Mouse (Mus musculus): ENCODE data around the gene Rnf208. TPM values are rescaled to one million over a fixed set of nuclear protein-coding genes. Genes with fewer than 3 reads are reported as not detected.
A peak's percentile ranks its signal among the peaks of the same experiment; 100 is the strongest.

Gene Rnf208
- polyA plus RNA-seq, 1 experiment from 2014 or later, result 3.7 TPM

DNA sequence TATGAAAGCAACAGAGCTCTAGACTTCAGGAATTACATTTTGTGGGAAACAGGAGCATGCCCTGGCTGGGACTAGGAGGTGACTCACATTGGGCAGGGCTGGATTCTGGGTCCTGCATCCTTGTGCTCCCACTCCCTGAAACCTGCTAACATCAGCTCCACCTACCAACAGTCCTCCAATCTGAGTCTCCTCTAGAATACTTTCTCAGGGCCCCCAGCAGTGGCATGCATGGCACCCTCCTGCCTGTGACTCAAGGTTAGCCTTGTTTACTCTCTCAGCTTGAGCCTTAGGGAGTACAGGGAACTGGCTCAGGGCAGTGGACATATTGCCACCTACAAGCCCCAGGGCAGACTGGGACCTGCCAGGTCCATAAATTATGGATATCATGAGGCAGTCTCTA lies 3.9 kb upstream of the Rnf208 start:
- Histone ChIP-seq H3K4me2 (ENCODE audit: low read depth, low read length) (no peak overlapping the region), H3K36me3 (ENCODE audit: control insufficient read depth, insufficient read depth) (no peaks in the 10 kb centered on the region), H3K27me3 (ENCODE audit: control insufficient read depth, insufficient read depth, low read length) (peaks cover 16% of the 10 kb centered on the region; the same call in 1 of the 2 replicates), H3K9ac (ENCODE audit: low read length) (no peak overlapping the region), H3K9me3 (replicated peaks; ENCODE audit: control insufficient read depth, low read length) (no peaks in the 10 kb centered on the region), H3K27ac (ENCODE audit: low read length) (no peak overlapping the region), H3K4me3 (ENCODE audit: low read length) (no peak overlapping the region), H3K4me1 (ENCODE audit: control insufficient read depth, insufficient read depth, low read length) (peaks cover 13% of the 10 kb centered on the region)
- no peak for ATAC-seq (replicated peaks; ENCODE audit: extremely low read depth, insufficient read depth, low FRiP score)

DNA sequence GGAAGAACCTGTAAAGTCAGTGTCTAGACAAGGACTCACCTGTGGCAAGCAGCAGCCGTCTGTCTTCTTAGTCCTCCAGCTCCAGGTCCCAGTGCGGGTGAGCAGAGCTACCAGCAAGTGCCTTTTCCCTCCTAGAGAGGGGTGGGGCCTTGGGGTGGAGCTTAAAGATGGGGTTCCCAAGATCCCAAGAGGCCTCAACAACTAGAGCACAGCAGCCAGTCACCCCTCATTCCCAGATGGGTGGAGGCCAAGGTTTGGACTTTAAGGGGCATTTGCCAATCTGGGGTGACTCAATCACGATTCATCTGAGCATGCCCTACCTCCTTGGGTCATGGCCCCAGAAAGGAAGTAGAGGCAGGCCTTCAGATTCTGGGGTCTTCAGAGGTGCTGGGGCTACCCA lies 2.3 kb upstream of the Rnf208 start:
- no peaks in the 10 kb centered on the region for H3K9me3 ChIP-seq (replicated peaks; ENCODE audit: control insufficient read depth, low read length)
- H3K27ac ChIP-seq (ENCODE audit: low read length), result no peak overlapping the region
- no peaks in the 10 kb centered on the region for H3K36me3 ChIP-seq (ENCODE audit: control insufficient read depth, insufficient read depth)
- H3K4me3 ChIP-seq (ENCODE audit: low read length), result no peak overlapping the region
- WGBS, result 81% methylated on average over 3 of the region's 3 CpGs
- H3K27me3 ChIP-seq (ENCODE audit: control insufficient read depth, insufficient read depth, low read length), result peaks cover 20% of the 10 kb centered on the region; the same call in 1 of the 2 replicates
- ATAC-seq (replicated peaks; ENCODE audit: extremely low read depth, insufficient read depth, low FRiP score), result no peak
- peaks cover 13% of the 10 kb centered on the region for H3K4me1 ChIP-seq (ENCODE audit: control insufficient read depth, insufficient read depth, low read length)
- no peak overlapping the region for H3K4me2 ChIP-seq (ENCODE audit: low read depth, low read length)
- no peak overlapping the region for H3K9ac ChIP-seq (ENCODE audit: low read length)

DNA sequence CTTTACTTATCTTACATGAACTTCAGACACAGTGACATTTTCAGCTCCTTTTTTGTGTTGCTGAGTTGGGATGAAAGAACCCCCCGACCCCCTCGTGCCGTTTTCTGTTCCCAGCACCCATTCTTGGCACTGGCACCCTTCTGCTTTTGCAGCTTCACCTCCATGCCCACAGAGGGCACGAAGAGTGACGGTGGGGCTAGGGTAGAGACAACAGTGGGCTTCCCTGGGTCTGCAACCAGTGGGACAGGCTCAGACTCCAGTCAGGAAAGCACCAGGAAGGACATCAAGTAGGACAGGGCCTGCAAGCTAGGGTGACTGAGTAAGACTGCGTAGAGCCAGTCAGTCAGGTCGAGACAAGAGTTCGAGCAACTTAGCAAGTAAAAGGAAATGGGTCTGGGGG lies 1.7 kb upstream of the Rnf208 start:
- WGBS, result 57% methylated on average over 8 of the region's 8 CpGs
- ATAC-seq (replicated peaks; ENCODE audit: extremely low read depth, insufficient read depth, low FRiP score), result no peak
- H3K36me3 ChIP-seq (ENCODE audit: control insufficient read depth, insufficient read depth), result no peaks in the 10 kb centered on the region; the same call in 1 of the 2 replicates
- peak overlapping the region; percentile 49 for H3K4me3 ChIP-seq (ENCODE audit: low read length)
- H3K9me3 ChIP-seq (replicated peaks; ENCODE audit: control insufficient read depth, low read length), result no peaks in the 10 kb centered on the region
- H3K27me3 ChIP-seq (ENCODE audit: control insufficient read depth, insufficient read depth, low read length), result peaks cover 20% of the 10 kb centered on the region; the same call in 1 of the 2 replicates
- peak overlapping the region; percentile 71 for H3K4me2 ChIP-seq (ENCODE audit: low read depth, low read length)
- peaks cover 13% of the 10 kb centered on the region for H3K4me1 ChIP-seq (ENCODE audit: control insufficient read depth, insufficient read depth, low read length)
- H3K9ac ChIP-seq (ENCODE audit: low read length), result peak overlapping the region; percentile 60
- H3K27ac ChIP-seq (ENCODE audit: low read length), result 0 out of 2 replicates have a peak overlapping the region, but pooled peaks have one; percentile 9

DNA sequence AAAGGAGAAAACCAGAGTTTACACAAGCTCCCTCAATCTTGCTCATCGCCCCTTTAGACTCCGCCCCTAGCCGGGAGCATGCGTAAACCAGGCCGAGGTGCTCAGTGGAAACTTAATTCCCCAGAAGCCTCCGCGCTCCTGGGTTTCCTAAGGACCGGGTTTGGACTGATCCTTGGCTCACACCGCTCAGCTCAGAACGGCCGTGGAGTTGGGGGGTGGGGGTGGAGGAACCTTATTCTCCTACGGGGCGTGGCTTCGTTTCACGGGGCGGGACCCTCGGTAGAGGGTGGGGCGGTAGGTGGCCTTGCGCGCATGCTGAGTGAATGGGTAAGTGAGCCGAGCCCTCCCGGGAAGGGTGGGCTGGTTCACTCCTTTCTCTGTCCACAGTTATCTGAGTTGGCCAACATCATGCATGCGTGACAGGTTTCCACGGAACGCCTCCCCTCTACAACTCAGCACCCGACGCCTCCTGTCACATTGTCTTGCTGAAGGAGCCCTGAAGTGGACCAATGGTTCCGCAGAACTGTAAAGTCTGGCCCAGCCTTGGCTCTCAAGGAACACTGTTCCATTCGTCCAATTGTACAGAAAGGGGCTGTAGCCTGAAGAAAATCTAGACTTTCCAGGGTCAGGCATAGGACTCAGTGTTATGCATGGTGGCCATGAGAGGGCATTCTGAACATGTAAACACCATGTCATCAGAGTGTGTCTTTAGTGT lies 1.2 kb upstream of the Rnf208 start:
- Histone ChIP-seq H3K9ac (ENCODE audit: low read length) (peak overlapping the region; percentile 60), H3K4me3 (ENCODE audit: low read length) (peak overlapping the region; percentile 49), H3K36me3 (ENCODE audit: control insufficient read depth, insufficient read depth) (peaks cover 4% of the 10 kb centered on the region; the same call in 1 of the 2 replicates), H3K4me2 (ENCODE audit: low read depth, low read length) (peak overlapping the region; percentile 71), H3K27me3 (ENCODE audit: control insufficient read depth, insufficient read depth, low read length) (peaks cover 18% of the 10 kb centered on the region; the same call in 1 of the 2 replicates), H3K27ac (ENCODE audit: low read length) (no peak overlapping the region), H3K4me1 (ENCODE audit: control insufficient read depth, insufficient read depth, low read length) (peaks cover 13% of the 10 kb centered on the region), H3K9me3 (replicated peaks; ENCODE audit: control insufficient read depth, low read length) (no peaks in the 10 kb centered on the region)
- WGBS, result 1% methylated on average over 29 of the region's 29 CpGs
- ATAC-seq (replicated peaks; ENCODE audit: extremely low read depth, insufficient read depth, low FRiP score), result peak; percentile 75

DNA sequence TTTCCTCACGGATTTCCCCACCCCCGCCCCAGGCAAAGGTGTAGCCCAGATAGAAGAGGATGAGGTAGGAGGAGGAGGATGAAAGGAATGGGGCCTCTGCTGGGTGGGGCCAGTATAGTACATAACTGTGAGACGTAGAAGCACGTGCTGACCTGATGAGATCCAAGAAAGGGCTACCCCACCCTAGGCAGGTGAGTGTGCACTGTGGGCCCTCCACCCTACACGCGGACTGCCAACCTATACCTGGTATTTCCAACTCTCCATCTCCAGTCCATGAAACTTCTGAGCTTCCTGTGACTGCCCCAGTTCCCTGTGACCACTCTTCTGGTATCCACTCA lies 648 bp upstream of the Rnf208 start:
- H3K4me1 ChIP-seq (ENCODE audit: control insufficient read depth, insufficient read depth, low read length), result peaks cover 13% of the 10 kb centered on the region
- H3K4me3 ChIP-seq (ENCODE audit: low read length), result peak overlapping the region; percentile 62
- WGBS, result 14% methylated on average over 6 of the region's 6 CpGs
- no peak for ATAC-seq (replicated peaks; ENCODE audit: extremely low read depth, insufficient read depth, low FRiP score)
- peak overlapping the region; percentile 95 for H3K4me2 ChIP-seq (ENCODE audit: low read depth, low read length)
- no peak overlapping the region for H3K9ac ChIP-seq (ENCODE audit: low read length)
- H3K27me3 ChIP-seq (ENCODE audit: control insufficient read depth, insufficient read depth, low read length), result peaks cover 16% of the 10 kb centered on the region; the same call in 1 of the 2 replicates
- H3K27ac ChIP-seq (ENCODE audit: low read length), result no peak overlapping the region
- peaks cover 4% of the 10 kb centered on the region; the same call in 1 of the 2 replicates for H3K36me3 ChIP-seq (ENCODE audit: control insufficient read depth, insufficient read depth)
- no peaks in the 10 kb centered on the region for H3K9me3 ChIP-seq (replicated peaks; ENCODE audit: control insufficient read depth, low read length)

DNA sequence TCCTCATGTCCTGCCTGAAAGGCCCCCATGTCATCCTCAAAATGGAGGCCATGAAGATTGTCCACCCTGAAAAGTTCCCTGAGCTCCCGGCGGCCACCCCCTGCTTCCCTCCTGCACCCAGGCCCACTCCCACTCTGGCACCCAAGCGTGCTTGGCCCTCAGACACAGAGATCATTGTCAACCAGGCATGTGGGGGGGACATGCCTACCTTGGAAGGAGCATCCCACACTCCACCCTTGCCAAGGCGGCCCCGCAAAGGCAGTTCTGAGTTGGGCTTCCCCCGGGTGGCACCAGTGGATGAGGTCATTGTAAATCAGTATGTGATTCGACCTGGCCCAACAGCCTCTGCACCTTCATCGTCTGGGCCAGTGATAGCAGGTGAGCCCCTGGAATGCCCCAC lies 1.3 kb downstream of the Rnf208 start:
- no peak overlapping the region for H3K4me2 ChIP-seq (ENCODE audit: low read depth, low read length)
- H3K4me1 ChIP-seq (ENCODE audit: control insufficient read depth, insufficient read depth, low read length), result peaks cover 13% of the 10 kb centered on the region
- peaks cover 4% of the 10 kb centered on the region for H3K36me3 ChIP-seq (ENCODE audit: control insufficient read depth, insufficient read depth)
- no peak overlapping the region for H3K4me3 ChIP-seq (ENCODE audit: low read length)
- H3K9ac ChIP-seq (ENCODE audit: low read length), result no peak overlapping the region
- ATAC-seq (replicated peaks; ENCODE audit: extremely low read depth, insufficient read depth, low FRiP score), result no peak
- peaks cover 16% of the 10 kb centered on the region; the same call in 1 of the 2 replicates for H3K27me3 ChIP-seq (ENCODE audit: control insufficient read depth, insufficient read depth, low read length)
- 63% methylated on average over 8 of the region's 8 CpGs for WGBS
- H3K9me3 ChIP-seq (replicated peaks; ENCODE audit: control insufficient read depth, low read length), result no peaks in the 10 kb centered on the region
- H3K27ac ChIP-seq (ENCODE audit: low read length), result no peak overlapping the region

DNA sequence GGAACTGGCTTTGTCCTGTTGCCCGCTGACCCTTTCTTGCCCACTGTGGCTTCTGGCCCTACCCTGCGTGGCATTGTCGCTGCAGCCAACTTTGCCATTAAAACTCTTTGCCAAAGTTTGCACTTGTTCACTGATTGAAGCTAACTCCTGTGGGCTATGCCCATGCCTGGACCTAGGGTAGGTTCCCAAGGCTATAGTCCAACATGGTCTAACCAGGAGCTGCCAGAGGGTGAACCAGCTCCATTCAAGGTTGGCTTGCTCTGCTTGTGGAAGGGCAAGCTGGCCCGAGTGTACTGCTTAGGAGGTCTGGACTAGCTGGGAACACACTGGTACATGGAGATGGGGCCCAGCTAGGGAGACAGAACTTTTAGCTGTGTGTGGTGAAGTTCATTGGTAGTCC lies 2.1 kb downstream of the Rnf208 start:
- no peak for ATAC-seq (replicated peaks; ENCODE audit: extremely low read depth, insufficient read depth, low FRiP score)
- WGBS, result 87% methylated on average over 4 of the region's 4 CpGs
- peaks cover 7% of the 10 kb centered on the region for H3K36me3 ChIP-seq (ENCODE audit: control insufficient read depth, insufficient read depth)
- H3K4me3 ChIP-seq (ENCODE audit: low read length), result no peak overlapping the region
- no peaks in the 10 kb centered on the region for H3K9me3 ChIP-seq (replicated peaks; ENCODE audit: control insufficient read depth, low read length)
- no peak overlapping the region for H3K9ac ChIP-seq (ENCODE audit: low read length)
- no peak overlapping the region for H3K27ac ChIP-seq (ENCODE audit: low read length)
- peaks cover 13% of the 10 kb centered on the region for H3K4me1 ChIP-seq (ENCODE audit: control insufficient read depth, insufficient read depth, low read length)
- peaks cover 16% of the 10 kb centered on the region; the same call in 1 of the 2 replicates for H3K27me3 ChIP-seq (ENCODE audit: control insufficient read depth, insufficient read depth, low read length)
- H3K4me2 ChIP-seq (ENCODE audit: low read depth, low read length), result no peak overlapping the region

DNA sequence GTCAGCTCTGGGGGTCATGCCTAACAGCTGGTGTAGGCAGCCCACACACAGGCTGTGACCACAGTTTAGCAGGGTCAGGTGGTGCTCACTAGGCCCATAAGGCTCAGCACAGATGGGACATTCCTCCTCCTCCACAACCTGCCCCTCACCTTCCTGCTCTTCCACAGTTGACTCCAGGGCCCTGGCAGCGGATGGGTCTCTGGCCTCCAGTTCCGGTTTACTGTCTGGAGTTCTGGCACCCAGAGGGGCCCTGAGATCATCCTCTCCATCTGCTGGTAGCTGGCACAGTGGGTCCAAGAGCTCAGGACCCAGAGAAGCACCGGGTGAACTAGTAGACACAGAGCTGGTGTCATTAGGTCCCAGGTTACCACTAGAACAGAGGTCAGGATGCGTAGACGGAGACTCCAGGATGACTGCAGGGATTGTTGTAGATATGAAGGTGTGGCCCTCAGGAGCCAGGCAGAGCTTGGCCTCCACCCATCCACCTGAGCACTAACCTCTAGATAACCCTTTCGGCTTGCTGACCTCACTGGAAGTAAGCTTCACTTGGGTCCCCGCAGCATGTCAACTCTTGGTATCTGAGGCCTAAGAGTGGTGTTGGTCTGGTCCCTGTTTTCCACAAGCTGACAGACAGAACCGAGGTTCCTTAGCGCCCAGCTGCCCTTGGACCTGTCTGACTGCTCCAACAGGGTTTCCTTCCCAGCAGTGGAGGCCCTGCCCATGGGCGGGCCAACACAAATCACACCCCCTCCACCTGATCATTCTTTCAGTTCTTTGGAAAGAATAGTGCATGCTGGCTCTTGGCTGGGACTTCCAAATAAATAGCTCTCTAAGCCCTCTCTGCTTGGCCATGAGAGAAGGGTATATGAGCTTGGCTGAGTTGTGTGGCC lies 4.4 kb downstream of the Rnf208 start, which contains the start of gene AL732309.1:
TSS of gene AL732309.1 (minus strand) at position 681 of the 890 bp plus-strand sequence.
- H3K9me3 ChIP-seq (replicated peaks; ENCODE audit: control insufficient read depth, low read length), result no peaks in the 10 kb centered on the region
- H3K4me2 ChIP-seq (ENCODE audit: low read depth, low read length), result no peak within 1 kb of the TSS
- H3K27ac ChIP-seq (ENCODE audit: low read length), result no peak within 1 kb of the TSS
- H3K9ac ChIP-seq (ENCODE audit: low read length), result no peak within 1 kb of the TSS
- WGBS, result 86% methylated on average over 10 of the region's 10 CpGs
- no peak within 1 kb of the TSS for H3K4me3 ChIP-seq (ENCODE audit: low read length)
- peaks cover 7% of the 10 kb centered on the region for H3K4me1 ChIP-seq (ENCODE audit: control insufficient read depth, insufficient read depth, low read length)
- no peak for ATAC-seq (replicated peaks; ENCODE audit: extremely low read depth, insufficient read depth, low FRiP score)
- peaks cover 12% of the 10 kb centered on the region; the same call in 1 of the 2 replicates for H3K27me3 ChIP-seq (ENCODE audit: control insufficient read depth, insufficient read depth, low read length)
- H3K36me3 ChIP-seq (ENCODE audit: control insufficient read depth, insufficient read depth), result peaks cover 15% of the 10 kb centered on the region

DNA sequence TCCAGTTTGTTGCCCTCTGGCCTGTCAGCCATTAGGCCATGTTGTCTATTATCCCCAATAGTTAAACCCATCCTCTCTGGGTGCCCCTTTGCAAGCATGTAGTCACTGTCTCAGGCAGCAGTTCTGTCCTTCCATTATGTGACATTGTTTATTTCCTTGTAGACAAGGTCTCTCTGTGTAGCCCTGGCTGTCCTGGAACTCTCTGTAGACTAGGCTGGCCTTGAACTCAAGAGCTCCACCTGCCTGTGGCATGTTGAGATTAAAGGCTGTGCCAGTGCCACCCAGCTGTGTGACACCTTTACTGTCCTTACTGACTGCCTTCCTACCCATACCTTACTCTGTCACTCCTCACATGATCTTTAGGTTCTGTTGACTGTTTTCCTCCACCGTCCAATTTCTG lies 10.3 kb downstream of the Rnf208 start:
- no peak overlapping the region for H3K27ac ChIP-seq (ENCODE audit: low read length)
- ATAC-seq (replicated peaks; ENCODE audit: extremely low read depth, insufficient read depth, low FRiP score), result no peak
- peaks cover 14% of the 10 kb centered on the region for H3K36me3 ChIP-seq (ENCODE audit: control insufficient read depth, insufficient read depth)
- H3K9me3 ChIP-seq (replicated peaks; ENCODE audit: control insufficient read depth, low read length), result no peaks in the 10 kb centered on the region
- H3K9ac ChIP-seq (ENCODE audit: low read length), result no peak overlapping the region
- H3K4me3 ChIP-seq (ENCODE audit: low read length), result no peak overlapping the region
- H3K27me3 ChIP-seq (ENCODE audit: control insufficient read depth, insufficient read depth, low read length), result no peaks in the 10 kb centered on the region
- no peak overlapping the region for H3K4me2 ChIP-seq (ENCODE audit: low read depth, low read length)
- WGBS, result 88% methylated on average over 1 of the region's 1 CpGs
- peaks cover 13% of the 10 kb centered on the region for H3K4me1 ChIP-seq (ENCODE audit: control insufficient read depth, insufficient read depth, low read length)

All from heart, embryonic 16.5 days (tissue).